Mouse (Mus musculus): ENCODE measurements around the gene Serbp1. TPM values are rescaled to one million over a fixed set of nuclear protein-coding genes. Genes with fewer than 3 reads are reported as not detected.
"Not testable (repeated sequence)": the region's sequence is repeated elsewhere in the genome, so short reads cannot be mapped to it uniquely, and the experiment has no call there.

The Serbp1 gene
- total RNA-seq (2022) = 100 to 1,000 TPM; 155 to 268 (median 219) TPM

- DNase-seq (ENCODE audit: low spot score) = no peak
Measured at GRCm38 (mm10) chr6:67237977-67238376, at the start of gene Serbp1. Gene Serbp1, plus strand, starts transcription at chr6:67238176.

- DNase-seq (ENCODE audit: low spot score) = no peak
Measured at GRCm38 (mm10) chr6:67193591-67193990, 44.4 kb upstream of the Serbp1 start.

GRCm38 (mm10) chr6:67194606-67195005, 43.4 kb upstream of the Serbp1 start:
- DNase-seq (ENCODE audit: low spot score) = no peak

- no peak for DNase-seq (ENCODE audit: low spot score)
Measured at GRCm38 (mm10) chr6:67195148-67195611, 42.8 kb upstream of the Serbp1 start.

- DNase-seq (ENCODE audit: low spot score) = no peak
Measured at GRCm38 (mm10) chr6:67196821-67197220, 41.2 kb upstream of the Serbp1 start.

GRCm38 (mm10) chr6:67198085-67198484, 39.9 kb upstream of the Serbp1 start:
- DNase-seq (ENCODE audit: low spot score) = peak; percentile 14

GRCm38 (mm10) chr6:67200715-67201322, 37.2 kb upstream of the Serbp1 start:
- no peak for DNase-seq (ENCODE audit: low spot score)

GRCm38 (mm10) chr6:67205081-67206037, 32.6 kb upstream of the Serbp1 start:
- no peak for DNase-seq (ENCODE audit: low spot score)

GRCm38 (mm10) chr6:67212362-67212761, 25.6 kb upstream of the Serbp1 start:
- DNase-seq (ENCODE audit: low spot score) = no peak

GRCm38 (mm10) chr6:67213429-67214098, 24.4 kb upstream of the Serbp1 start:
- no peak for DNase-seq (ENCODE audit: low spot score)

GRCm38 (mm10) chr6:67217402-67217801, 20.6 kb upstream of the Serbp1 start:
- DNase-seq (ENCODE audit: low spot score) = no peak

- DNase-seq (ENCODE audit: low spot score) = no peak
Measured at GRCm38 (mm10) chr6:67217846-67218245, 20.1 kb upstream of the Serbp1 start.

- DNase-seq (ENCODE audit: low spot score) = no peak
Measured at GRCm38 (mm10) chr6:67218566-67218965, 19.4 kb upstream of the Serbp1 start.

GRCm38 (mm10) chr6:67219931-67220330, 18.0 kb upstream of the Serbp1 start:
- not testable (repeated sequence) for DNase-seq (ENCODE audit: low spot score)

- no peak for DNase-seq (ENCODE audit: low spot score)
Measured at GRCm38 (mm10) chr6:67220731-67221130, 17.2 kb upstream of the Serbp1 start.

- DNase-seq (ENCODE audit: low spot score) = no peak
Measured at GRCm38 (mm10) chr6:67223082-67223481, 14.9 kb upstream of the Serbp1 start.

GRCm38 (mm10) chr6:67223499-67223898, 14.5 kb upstream of the Serbp1 start:
- peak; percentile 21 for DNase-seq (ENCODE audit: low spot score)

- no peak for DNase-seq (ENCODE audit: low spot score)
Measured at GRCm38 (mm10) chr6:67226286-67226685, 11.7 kb upstream of the Serbp1 start.

- DNase-seq (ENCODE audit: low spot score) = peak; percentile 13
Measured at GRCm38 (mm10) chr6:67228459-67229107, 9.4 kb upstream of the Serbp1 start.

- no peak for DNase-seq (ENCODE audit: low spot score)
Measured at GRCm38 (mm10) chr6:67229521-67229920, 8.5 kb upstream of the Serbp1 start.

GRCm38 (mm10) chr6:67229922-67230518, 8.0 kb upstream of the Serbp1 start:
- DNase-seq (ENCODE audit: low spot score) = no peak

Measured in heart, adult 8-10 months (tissue).